Mouse (Mus musculus): ENCODE data around the gene Rasal1. TPM values are rescaled to one million over a fixed set of nuclear protein-coding genes. Genes with fewer than 3 reads are reported as not detected.

Rasal1 gene
- polyA plus RNA-seq, 1 experiment, result not detected

DNA sequence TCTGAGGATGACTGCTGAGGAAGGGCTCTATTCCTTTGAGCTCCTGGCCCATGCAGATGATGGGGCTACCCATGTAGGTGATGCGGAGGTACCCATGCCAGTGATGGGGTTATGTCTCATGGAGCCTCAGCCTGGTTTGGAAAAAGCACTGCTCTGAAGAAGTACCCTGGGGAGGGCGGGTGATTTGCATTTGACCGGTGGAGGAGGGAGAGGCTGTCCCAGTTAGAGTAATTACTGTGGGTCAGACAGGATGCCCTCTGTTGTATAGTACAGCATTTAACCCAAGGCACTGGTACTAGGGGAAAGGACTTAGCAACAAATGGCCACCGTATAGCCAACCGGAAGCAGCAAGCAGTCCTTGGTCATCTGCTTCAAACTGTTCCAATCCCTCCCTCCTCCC, 13.8 kb upstream of the Rasal1 start:
- Histone ChIP-seq H3K4me3 (ENCODE audit: insufficient read depth, low read depth, low read length) (no peak overlapping the region), H3K27ac (replicated peaks; ENCODE audit: low read depth, low read length) (no peak overlapping the region), H3K4me1 (ENCODE audit: control insufficient read depth, insufficient read depth, insufficient read length, low read length) (no peaks in the 10 kb centered on the region)

DNA sequence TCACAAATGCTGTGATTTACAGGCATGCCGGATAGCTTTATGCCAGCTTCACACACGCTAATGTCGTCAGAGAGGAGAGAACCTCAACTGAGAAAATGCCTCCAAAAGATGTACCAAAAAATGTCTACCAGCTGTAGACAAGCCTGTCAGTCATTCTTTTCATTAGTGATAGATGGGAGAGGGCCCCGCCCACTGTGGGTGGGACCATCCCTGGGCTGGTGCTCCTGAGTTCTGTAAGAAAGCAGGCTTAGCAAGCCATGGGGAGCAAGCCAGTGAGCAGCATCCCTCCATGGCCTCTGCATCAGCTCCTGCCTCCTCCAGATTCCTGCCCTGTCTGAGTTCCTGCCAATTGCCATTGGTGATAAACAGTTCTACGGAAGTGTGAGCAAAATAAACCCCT, 13.0 kb upstream of the Rasal1 start:
- no peak overlapping the region for H3K4me3 ChIP-seq (ENCODE audit: insufficient read depth, low read depth, low read length)
- H3K4me1 ChIP-seq (ENCODE audit: control insufficient read depth, insufficient read depth, insufficient read length, low read length), result no peaks in the 10 kb centered on the region
- H3K27ac ChIP-seq (replicated peaks; ENCODE audit: low read depth, low read length), result no peak overlapping the region

DNA sequence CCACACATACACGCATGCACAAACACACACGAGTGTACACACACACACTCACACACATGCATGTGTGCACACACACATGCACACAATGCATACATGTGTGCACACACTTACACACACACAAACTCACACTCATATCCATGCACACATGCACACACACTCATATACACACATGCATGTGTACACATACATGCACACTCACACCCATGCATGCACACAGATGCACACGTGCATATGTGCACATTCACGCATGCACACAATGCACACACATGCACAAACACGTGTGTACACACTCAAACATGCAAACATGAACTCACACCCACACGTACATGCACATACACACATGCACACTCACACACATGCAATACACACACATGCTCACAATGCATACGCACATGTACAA, 8.5 kb upstream of the Rasal1 start:
- H3K4me1 ChIP-seq (ENCODE audit: control insufficient read depth, insufficient read depth, insufficient read length, low read length), result no peaks in the 10 kb centered on the region
- H3K27ac ChIP-seq (replicated peaks; ENCODE audit: low read depth, low read length), result no peak overlapping the region
- H3K4me3 ChIP-seq (ENCODE audit: insufficient read depth, low read depth, low read length), result no peak overlapping the region

DNA sequence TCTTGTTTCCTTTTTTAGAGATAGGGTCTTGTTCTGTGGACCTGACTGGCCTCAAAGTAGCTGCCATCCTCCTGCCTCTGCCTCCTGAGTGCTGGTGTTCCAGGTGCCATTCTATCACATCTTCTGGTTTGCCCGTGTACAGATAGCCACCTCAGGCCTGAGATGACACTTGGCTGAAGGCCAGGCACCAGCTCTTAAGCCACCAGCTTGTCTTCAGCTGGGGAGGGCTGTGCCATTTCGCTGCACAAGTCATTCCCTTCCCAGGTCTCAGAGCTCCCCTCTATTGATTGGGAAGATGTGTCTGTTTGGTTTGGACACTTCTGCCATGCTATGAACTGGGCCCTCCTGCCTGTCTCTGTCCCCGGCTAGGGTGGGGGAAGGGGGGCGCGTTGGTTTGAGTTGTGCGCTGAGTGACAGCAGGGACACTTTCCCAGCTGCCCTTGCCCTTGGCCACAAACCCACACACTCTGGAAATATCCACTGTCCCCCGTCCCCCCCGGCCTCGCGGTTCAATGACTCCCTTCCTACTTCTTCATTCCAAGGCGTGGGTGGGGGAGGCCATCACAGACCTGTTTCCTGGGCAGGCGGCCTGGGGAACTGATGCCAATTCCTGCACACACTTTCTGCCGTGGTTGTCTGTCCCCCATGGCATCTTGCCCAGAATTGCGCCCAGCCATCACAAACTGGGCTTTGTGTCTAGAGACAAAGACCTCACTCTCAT, 5.1 kb upstream of the Rasal1 start:
- no peak overlapping the region for H3K27ac ChIP-seq (replicated peaks; ENCODE audit: low read depth, low read length)
- H3K4me1 ChIP-seq (ENCODE audit: control insufficient read depth, insufficient read depth, insufficient read length, low read length), result no peaks in the 10 kb centered on the region
- no peak overlapping the region for H3K4me3 ChIP-seq (ENCODE audit: insufficient read depth, low read depth, low read length)

DNA sequence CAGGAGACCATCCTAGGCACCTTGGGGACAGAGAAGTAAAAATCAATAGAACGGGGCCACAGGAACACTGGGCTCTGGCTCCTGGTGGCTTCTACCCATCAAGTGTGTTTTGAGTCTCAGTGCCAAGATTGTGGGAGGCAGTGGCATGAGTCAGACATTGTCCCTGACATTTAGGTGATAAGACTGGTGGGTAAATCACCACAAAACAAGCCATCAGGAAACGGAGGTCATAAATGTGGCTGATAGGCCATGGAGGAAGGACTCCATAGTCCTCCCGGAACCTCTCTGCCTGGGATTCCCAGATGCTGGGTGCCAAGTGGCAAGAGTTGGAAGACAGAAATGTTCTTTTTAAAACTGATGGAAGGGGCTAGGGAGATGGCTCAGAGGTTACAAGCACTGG, 4.4 kb upstream of the Rasal1 start:
- H3K4me3 ChIP-seq (ENCODE audit: insufficient read depth, low read depth, low read length), result no peak overlapping the region
- H3K4me1 ChIP-seq (ENCODE audit: control insufficient read depth, insufficient read depth, insufficient read length, low read length), result peaks cover 1% of the 10 kb centered on the region; the same call in 1 of the 2 replicates
- H3K27ac ChIP-seq (replicated peaks; ENCODE audit: low read depth, low read length), result no peak overlapping the region

DNA sequence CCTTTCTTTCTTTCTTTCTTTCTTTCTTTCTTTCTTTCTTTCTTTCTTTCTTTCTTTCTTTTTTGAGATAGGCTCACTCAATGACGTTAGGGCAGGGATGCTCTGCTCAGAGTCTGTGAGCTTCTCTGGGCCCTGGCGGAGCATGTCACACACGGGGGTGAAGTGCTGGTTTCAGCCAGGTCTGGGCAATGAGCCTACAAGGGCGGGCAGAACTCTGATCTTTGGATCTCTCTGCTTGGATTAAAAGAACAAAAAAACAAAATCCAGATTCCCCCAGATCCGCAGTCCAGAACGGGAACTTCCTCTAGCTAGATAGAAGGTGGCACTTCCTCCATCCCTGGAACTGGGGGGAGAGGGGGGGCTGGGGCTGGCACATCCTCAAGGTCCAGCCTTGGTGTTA, 2.8 kb upstream of the Rasal1 start:
- no peak overlapping the region for H3K4me3 ChIP-seq (ENCODE audit: insufficient read depth, low read depth, low read length)
- peaks cover 2% of the 10 kb centered on the region; the same call in 1 of the 2 replicates for H3K4me1 ChIP-seq (ENCODE audit: control insufficient read depth, insufficient read depth, insufficient read length, low read length)
- H3K27ac ChIP-seq (replicated peaks; ENCODE audit: low read depth, low read length), result no peak overlapping the region

DNA sequence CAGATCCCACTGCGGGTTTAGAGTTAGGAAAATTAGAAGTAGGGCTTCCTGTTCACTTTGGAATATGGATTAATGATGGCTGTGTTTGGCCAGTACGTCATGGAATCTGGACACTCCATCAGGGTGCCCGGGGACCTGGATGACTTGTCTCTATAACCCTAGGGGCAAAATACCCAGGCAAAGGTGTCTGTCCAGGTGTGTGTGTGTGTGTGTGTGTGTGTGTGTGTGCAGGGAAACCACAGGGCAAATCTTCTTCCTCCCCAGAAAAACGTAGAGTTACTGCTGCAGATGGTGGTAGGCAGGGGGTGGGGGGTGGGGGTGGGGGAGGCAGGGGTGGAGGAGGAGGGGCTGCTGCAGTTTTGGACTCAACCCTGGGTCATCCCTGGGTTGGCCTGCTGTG, 1.3 kb upstream of the Rasal1 start:
- no peak overlapping the region for H3K27ac ChIP-seq (replicated peaks; ENCODE audit: low read depth, low read length)
- H3K4me1 ChIP-seq (ENCODE audit: control insufficient read depth, insufficient read depth, insufficient read length, low read length), result peaks cover 2% of the 10 kb centered on the region; the same call in 1 of the 2 replicates
- no peak overlapping the region for H3K4me3 ChIP-seq (ENCODE audit: insufficient read depth, low read depth, low read length)

DNA sequence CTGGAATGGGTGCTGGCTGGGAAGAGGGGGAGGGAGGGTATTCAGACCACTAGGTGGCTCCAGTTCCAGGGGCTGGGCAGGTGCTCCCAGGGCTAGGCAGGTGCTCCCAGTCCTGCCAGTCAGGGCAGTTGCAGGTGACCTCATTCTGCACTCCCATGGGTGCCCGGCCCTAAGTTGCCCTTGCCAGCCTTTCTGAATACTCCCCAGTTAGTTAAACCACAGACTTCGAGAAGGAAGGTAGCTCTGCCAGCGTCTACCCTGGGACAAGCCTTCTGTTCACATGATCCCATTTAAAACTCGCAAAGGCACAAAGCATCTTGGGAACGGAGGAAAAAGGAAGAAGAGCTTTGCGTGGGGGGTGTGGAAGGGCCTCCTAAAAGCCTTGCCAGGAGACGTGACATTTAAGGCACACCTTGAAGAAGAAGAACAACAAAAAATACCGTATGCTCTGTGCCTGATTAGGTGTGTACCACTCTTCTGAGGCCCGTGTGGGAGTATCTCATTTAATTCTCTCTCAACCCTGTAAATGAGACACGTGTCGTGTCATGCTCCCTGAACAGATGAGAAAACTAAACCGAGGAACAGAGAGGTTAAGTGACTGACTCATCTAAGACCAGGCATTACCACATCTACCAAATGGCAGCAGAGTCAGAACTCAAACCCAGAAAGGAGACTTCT, 659 bp upstream of the Rasal1 start:
- Histone ChIP-seq H3K27ac (replicated peaks; ENCODE audit: low read depth, low read length) (no peak overlapping the region), H3K4me1 (ENCODE audit: control insufficient read depth, insufficient read depth, insufficient read length, low read length) (peaks cover 2% of the 10 kb centered on the region; the same call in 1 of the 2 replicates), H3K4me3 (ENCODE audit: insufficient read depth, low read depth, low read length) (no peak overlapping the region)

DNA sequence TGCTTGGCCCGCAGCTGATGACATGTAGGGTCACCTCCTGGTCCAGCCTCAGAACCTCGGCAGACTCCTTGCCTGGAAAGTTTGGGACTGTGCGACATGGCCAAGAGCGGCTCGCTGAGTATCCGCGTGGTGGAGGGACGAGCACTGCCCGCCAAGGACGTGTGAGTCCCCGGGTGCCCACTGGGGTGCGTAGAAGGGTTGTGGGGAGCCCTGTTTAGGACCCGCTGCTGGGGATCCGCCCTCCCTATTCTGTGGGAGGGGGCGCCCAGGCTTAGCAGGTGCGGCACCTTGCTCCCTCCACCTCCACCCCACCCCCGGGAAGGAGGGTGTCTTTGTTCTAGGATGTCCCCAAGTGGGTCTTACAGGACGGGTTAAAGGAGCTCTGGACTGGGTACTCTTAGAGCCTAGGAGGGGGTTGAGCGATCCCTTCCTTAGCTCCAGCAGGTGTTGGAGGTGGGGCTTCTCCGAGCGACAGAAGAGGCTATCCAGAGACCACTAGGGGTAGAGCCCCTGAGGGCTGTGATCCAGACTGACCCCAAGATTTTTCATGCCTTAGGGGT, 842 bp downstream of the Rasal1 start:
- no peak overlapping the region for H3K27ac ChIP-seq (replicated peaks; ENCODE audit: low read depth, low read length)
- peaks cover 2% of the 10 kb centered on the region; the same call in 1 of the 2 replicates for H3K4me1 ChIP-seq (ENCODE audit: control insufficient read depth, insufficient read depth, insufficient read length, low read length)
- peak overlapping the region; percentile 33; the same call in 1 of the 2 replicates for H3K4me3 ChIP-seq (ENCODE audit: insufficient read depth, low read depth, low read length)

DNA sequence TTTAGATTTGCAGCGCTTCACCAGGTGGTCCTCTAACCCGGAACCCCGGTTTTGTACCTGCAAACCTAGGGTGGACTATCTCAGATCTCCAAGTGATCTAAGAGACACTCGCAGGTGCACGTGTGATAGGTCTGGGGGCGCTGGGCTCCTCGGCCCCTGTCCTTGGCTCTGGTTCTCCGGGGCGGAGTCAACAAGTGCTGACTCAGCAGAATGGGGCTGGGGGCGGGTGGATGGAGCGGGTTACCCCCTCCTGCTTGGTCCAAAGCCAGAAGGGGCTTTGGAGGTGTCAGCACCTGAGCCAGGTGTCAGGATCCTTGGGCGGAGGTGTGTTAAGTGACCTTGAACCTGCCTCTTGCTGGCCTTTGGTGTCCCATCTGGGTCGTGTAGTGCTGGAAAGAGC, 1.3 kb downstream of the Rasal1 start:
- Histone ChIP-seq H3K4me3 (ENCODE audit: insufficient read depth, low read depth, low read length) (no peak overlapping the region), H3K4me1 (ENCODE audit: control insufficient read depth, insufficient read depth, insufficient read length, low read length) (peaks cover 2% of the 10 kb centered on the region; the same call in 1 of the 2 replicates), H3K27ac (replicated peaks; ENCODE audit: low read depth, low read length) (no peak overlapping the region)

DNA sequence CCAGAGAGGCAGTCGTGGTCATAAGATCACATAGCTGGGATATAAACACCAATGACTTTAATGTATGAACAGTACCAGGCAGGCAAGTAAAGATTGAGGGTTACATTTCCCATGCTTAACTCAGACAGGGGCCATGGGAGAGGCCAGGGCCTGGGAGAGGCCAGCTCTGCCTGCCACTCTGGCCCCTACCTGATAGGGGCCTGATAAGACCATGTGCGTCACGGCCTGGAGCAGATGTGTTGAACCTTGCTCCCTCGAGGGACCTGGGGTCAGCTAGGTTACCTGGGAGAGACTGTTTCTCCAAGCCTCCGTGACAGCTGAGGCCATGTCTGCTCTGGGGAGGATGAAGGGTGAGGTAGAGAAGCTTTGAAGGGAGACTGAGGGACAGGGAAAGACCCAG, 2.6 kb downstream of the Rasal1 start:
- no peak overlapping the region for H3K27ac ChIP-seq (replicated peaks; ENCODE audit: low read depth, low read length)
- H3K4me1 ChIP-seq (ENCODE audit: control insufficient read depth, insufficient read depth, insufficient read length, low read length), result peaks cover 2% of the 10 kb centered on the region; the same call in 1 of the 2 replicates
- no peak overlapping the region for H3K4me3 ChIP-seq (ENCODE audit: insufficient read depth, low read depth, low read length)

DNA sequence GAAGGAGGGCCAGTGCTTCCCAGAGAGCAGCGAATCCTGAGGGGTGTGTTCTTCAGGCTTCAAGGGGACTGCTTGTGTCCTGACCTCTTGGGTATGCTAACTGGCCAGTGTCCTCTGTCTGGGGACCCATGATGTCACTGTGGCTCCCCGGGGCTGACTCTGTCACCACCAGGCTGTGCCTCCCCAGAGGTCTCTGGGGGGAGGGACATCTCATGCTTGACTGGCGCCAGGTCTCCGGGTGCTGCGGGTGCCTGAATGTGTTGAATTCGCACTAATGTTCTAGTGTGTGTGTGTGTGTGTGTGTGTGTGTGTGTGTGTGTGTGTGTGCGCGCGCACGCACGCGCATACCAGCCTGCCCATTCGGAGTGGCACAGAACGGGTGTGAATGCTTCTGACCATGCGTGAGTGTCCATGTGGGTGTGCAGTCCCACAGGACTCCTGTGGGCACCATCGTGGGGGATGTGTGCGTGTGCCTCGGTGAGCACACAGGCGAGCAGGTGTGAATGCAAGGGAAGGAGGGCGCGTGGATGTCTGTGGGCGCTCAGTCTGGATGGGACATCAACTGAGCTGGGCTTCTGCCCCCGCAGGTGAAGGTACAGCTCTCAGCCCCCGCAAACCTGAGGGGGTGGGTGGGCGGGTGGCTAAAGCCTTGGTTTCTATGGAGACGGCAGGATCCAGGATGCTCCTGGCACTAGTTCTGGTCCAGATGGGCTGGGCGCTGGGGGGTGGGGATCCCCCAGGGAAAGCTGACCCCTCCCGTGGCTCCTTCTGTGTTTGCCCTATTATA, 4.5 kb downstream of the Rasal1 start:
- Histone ChIP-seq H3K4me3 (ENCODE audit: insufficient read depth, low read depth, low read length) (no peak overlapping the region), H3K27ac (replicated peaks; ENCODE audit: low read depth, low read length) (no peak overlapping the region), H3K4me1 (ENCODE audit: control insufficient read depth, insufficient read depth, insufficient read length, low read length) (peaks cover 2% of the 10 kb centered on the region; the same call in 1 of the 2 replicates)

DNA sequence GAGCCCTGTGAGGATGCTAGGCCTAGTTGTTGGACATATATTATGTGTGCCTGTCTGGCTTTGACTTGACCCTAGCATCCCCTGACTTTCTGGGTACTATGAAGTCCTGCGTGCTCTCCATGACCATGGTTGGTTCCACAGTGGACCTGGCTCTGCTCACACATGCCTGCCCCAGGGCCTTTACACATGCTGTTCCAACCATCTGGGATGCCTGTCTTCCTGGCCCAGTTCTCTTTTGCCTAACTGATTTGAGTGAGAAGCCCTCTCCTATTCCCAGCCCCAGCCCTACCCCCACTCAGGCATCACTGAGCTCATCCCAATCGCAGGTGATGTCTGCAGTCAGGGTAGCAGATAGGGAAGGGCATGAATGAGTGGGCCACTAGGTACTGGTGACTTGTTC, 5.3 kb downstream of the Rasal1 start:
- H3K4me1 ChIP-seq (ENCODE audit: control insufficient read depth, insufficient read depth, insufficient read length, low read length), result peaks cover 2% of the 10 kb centered on the region; the same call in 1 of the 2 replicates

DNA sequence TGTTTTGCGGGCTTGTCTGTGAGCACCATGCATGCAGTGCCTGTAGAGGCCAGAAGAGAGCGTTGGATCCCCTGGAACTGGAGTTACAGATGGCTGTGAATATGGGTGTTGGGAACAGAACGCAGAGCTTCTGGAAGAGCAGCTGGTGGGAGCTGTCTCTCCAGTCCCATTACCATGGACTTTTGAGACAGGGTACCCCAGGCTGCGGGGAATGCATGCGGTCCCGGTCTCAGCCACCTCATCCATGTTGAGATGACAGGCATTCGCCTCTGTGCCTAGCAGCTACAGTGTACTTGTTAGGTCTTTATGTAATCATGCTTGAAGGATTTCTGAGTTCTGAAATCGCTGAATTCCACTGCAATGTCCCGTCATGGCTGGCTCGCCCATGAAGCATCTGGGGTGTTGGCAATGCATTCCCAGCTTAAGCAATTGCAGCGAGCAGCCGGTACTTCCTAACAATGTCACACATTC, 7.7 kb downstream of the Rasal1 start:
- H3K27ac ChIP-seq (replicated peaks; ENCODE audit: low read depth, low read length), result no peak overlapping the region
- H3K4me1 ChIP-seq (ENCODE audit: control insufficient read depth, insufficient read depth, insufficient read length, low read length), result no peaks in the 10 kb centered on the region
- H3K4me3 ChIP-seq (ENCODE audit: insufficient read depth, low read depth, low read length), result no peak overlapping the region

More for the DNA sequence above, 5.3 kb downstream of the Rasal1 start:
- Histone ChIP-seq H3K4me3 (ENCODE audit: insufficient read depth, low read depth, low read length) (no peak overlapping the region), H3K27ac (replicated peaks; ENCODE audit: low read depth, low read length) (no peak overlapping the region)

DNA sequence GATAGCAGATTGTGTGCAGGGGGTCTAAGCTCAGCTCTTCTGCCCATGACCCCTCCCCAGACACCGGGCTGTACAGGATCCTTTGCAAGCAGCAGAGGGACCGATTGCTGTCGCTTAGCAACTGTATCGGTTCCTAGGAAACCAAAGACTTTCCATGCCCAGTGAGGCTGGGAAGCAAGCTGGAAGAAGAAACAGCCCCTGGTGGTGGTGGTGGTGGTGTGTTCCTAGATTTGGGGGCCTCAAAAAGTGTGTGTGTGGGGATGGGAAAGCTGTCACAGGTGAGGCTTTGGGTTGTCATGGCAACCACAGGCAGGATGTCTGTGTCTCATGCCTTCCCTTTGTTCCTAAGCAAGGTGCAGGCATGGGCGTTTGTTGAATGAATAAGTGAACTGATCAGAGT, 12.2 kb downstream of the Rasal1 start:
- Histone ChIP-seq H3K27ac (replicated peaks; ENCODE audit: low read depth, low read length) (no peak overlapping the region), H3K4me1 (ENCODE audit: control insufficient read depth, insufficient read depth, insufficient read length, low read length) (no peaks in the 10 kb centered on the region), H3K4me3 (ENCODE audit: insufficient read depth, low read depth, low read length) (no peak overlapping the region)

All from brown adipose tissue, adult 24 weeks (tissue).